Comparison of ENCODE assay signal across 9 mouse cellular contexts in the genomic region with DNA sequence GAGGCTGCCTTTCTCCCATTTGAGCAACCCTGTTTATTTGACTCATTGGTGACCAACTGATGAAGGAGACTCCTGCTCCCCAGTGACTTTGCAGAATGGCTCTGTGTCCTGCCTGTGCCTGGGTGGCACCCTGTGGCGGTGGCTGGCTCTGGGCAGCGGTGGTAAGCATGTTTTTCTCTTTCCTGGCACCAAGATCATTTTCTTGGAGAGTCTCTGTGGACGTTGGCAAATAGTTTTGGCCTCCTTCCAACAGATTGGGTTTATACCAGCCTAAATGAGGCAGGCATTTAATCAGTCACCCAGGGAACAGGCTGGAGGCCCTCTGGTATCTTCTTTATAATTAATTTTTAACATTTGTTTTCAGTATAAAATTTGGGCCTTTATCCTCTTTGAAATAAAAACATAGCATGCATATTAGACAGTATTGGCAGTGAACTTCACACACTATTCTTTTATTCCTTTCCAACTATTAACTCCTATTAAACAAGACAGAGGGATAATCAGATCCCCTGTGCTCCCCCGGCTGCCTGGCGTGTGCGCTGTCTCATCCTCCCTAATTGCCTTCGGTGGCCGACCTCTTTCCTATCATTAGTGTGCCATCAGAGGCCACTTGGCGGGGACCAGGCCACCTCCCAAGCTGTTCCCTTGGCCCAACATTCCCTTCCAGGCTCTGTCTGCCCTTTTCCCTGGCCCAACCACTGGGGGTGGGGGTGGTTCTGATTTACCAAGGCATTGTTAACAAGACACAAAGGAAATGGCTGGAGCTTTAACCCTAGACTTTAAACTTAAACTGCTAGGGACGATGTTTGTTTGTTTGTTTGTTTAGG.
DNase-seq lines count a peak whose midpoint lies in the region; ATAC-seq lines count a peak whose summit lies in the region.
"Had no signal": no experiment of that assay in that cellular context is flagged by ENCODE, and none has a peak within 500 bp of the region (broad histone marks: within the 10 kb centered on the region; RNA-seq: fewer than 3 reads in every experiment).

No protein-coding gene starts in this region.

- no peaks in the 10 kb centered on the region for H3K36me3 ChIP-seq in kidney, embryonic 15.5 days
- no peaks in the 10 kb centered on the region for H3K36me3 ChIP-seq in limb, embryonic 10.5 days
- H3K36me3 ChIP-seq: G1E had no signal

- no peak overlapping the region for H3K27ac ChIP-seq in kidney, embryonic 15.5 days
- no peak overlapping the region for H3K27ac ChIP-seq in limb, embryonic 10.5 days

- no peaks in the 10 kb centered on the region for H3K9me3 ChIP-seq in kidney, embryonic 15.5 days (replicated peaks)
- no peaks in the 10 kb centered on the region for H3K9me3 ChIP-seq in limb, embryonic 10.5 days (replicated peaks)
- H3K9me3 ChIP-seq: G1E had no signal

- no peak overlapping the region for H3K4me3 ChIP-seq in kidney, embryonic 15.5 days (replicated peaks)
- no peak overlapping the region for H3K4me3 ChIP-seq in limb, embryonic 10.5 days

- peaks cover 3% of the 10 kb centered on the region; the same call in 1 of the 2 replicates for H3K4me1 ChIP-seq in kidney, embryonic 15.5 days
- no peaks in the 10 kb centered on the region for H3K4me1 ChIP-seq in limb, embryonic 10.5 days

- 41% methylated on average over 10 of the region's 10 CpGs for WGBS in kidney, embryonic 15.5 days
- 57% methylated on average over 10 of the region's 10 CpGs for WGBS in limb, embryonic 10.5 days

- no peak overlapping the region for H3K4me2 ChIP-seq in kidney, embryonic 15.5 days

- peak; percentile 60 for DNase-seq in kidney, adult 18-20 months
- DNase-seq in adrenal gland, adult 18-20 months (ENCODE audit: low spot score in 2 of 2): peak; percentile 7 to 25
- DNase-seq in cerebellum, postnatal 14 days: peak; percentile 67 to 74
- peak; percentile 50 to 65 for DNase-seq in layer of hippocampus, postnatal 10 days (ENCODE audit: low spot score in 2 of 2)
- no peak for DNase-seq in limb, embryonic 10.5 days (ENCODE audit: low spot score)
- DNase-seq in embryo, embryonic 9.5 days (ENCODE audit: extremely low spot score): no peak
- no peak for DNase-seq in spleen, postnatal 10 days (ENCODE audit: low spot score in 2 of 2)

- ATAC-seq in kidney, embryonic 15.5 days (replicated peaks; ENCODE audit: low FRiP score): no peak

- H3K27me3 ChIP-seq in kidney, embryonic 15.5 days: no peaks in the 10 kb centered on the region
- no peaks in the 10 kb centered on the region for H3K27me3 ChIP-seq in limb, embryonic 10.5 days (ENCODE audit: low read depth, poor library complexity, severe bottlenecking)

- H3K9ac ChIP-seq in kidney, embryonic 15.5 days: no peak overlapping the region

Comparison
In these comparisons a context has a peak if more than half of its experiments do, and no peak if none do; other contexts are left out.
1. DNase-seq: peak in kidney, adult 18-20 months (single experiment), adrenal gland, adult 18-20 months (2 of 2), cerebellum, postnatal 14 days (2 of 2) and layer of hippocampus, postnatal 10 days (2 of 2); none in limb, embryonic 10.5 days (single experiment), embryo, embryonic 9.5 days (single experiment) and spleen, postnatal 10 days (0 of 2).